Mouse (Mus musculus): ENCODE data around the gene Myh9.
"Not testable (repeated sequence)": the region's sequence is repeated elsewhere in the genome, so short reads cannot be mapped to it uniquely, and the experiment has no call there.

The Myh9 gene

DNA sequence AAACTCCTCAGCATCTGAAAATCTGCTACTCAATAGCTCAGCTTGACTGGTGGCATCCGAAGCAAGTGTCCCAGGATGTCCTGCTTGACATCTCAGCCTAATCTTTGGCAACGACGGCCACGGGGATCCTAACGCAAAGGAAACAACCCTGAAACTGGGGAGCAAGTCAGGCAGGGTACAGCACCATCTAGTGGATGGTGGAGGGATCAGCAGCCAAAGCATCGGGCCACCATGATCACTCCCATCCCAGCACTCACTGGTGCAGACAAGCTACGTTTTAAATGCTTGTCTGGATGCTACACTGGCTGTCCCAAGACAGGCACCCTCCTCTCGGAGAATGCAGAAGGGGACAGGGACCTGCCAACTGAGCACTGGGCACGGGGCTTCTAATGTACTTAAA, 85.1 kb downstream of the Myh9 start, which contains the start of gene Apol8:
TSS of gene Apol8 (minus strand) at position 156 of the 400 bp plus-strand sequence.
- DNase-seq (ENCODE audit: low read depth, low spot score), result peak; percentile 47

DNA sequence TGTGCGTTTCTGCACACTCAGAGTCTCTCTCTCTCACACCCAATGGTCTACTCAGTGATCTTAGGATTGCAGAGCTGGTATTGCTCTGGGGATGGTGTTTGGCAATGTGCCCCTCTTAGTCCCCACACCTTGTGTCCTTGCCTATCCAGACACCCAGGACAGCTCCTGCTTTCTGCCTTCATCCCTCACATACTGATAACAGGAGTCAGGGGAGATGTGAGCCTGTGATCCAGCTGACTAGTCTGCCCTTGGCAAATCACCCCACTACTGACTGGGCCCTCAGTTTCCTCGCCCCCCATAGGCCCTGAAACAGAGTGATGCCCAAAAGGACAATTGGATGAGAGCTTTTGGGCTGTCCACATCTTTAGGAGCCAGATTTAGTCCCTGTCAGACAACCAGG, 85.9 kb downstream of the Myh9 start:
- DNase-seq (ENCODE audit: low read depth, low spot score), result no peak

DNA sequence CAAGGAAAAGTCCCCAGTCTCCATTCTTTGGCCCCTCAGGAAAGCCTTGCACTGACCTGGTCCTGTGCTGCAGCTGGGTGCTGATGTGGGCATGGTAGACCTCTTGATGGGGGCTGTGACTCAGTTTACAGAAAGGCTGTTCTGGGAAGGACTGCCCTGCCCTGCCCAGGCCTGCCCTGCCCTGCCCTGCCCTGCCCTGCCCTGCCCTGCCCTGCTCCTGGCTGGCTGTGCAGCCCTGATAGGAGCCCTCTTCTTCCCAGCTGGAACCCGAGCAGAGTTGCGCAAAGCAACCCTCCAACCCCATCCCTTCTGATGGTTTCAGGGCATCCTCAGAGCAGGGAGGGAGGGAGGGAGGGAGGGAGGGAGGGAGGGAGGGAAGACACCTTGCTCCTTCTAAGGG, 86.8 kb downstream of the Myh9 start:
- no peak for DNase-seq (ENCODE audit: low read depth, low spot score)

DNA sequence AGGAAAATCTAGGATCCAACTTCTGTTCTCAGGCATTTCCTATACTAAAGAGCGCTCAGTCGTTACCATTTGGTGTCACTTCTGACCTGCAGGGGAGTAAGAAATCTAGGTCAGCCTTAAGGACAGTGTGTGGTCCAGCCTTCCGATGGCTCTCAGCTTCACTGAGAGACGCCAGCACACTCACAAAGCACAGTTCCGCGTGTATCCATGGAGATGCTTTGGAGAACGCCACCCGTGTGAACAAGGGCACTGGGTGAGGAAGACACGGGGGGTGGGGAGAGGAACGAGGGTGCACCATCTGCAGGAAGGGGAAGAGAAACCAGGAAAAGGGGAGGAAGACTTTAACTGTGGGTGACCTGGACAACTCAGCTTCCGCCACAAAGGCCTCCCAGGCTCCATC, 89.5 kb downstream of the Myh9 start:
- DNase-seq (ENCODE audit: low read depth, low spot score), result no peak

DNA sequence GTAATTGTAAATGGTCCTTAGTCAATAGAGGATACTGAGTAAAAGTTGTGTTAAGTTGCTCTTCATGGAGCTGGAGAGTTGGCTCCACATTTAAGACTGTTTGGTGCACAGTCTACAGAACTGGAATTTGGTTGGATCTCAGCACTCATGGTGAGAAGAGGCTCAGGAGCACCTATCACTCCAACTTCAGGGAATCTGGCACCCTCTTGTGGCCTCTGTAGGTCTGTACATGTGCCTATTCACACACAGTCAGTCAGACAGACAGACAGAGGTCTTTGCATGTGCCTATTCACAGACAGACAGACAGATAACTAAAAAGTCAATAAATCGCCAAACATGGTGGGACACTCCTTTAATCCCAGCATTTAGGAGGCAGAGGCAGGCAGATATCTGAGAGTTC, 91.5 kb downstream of the Myh9 start:
- no peak for DNase-seq (ENCODE audit: low read depth, low spot score)

DNA sequence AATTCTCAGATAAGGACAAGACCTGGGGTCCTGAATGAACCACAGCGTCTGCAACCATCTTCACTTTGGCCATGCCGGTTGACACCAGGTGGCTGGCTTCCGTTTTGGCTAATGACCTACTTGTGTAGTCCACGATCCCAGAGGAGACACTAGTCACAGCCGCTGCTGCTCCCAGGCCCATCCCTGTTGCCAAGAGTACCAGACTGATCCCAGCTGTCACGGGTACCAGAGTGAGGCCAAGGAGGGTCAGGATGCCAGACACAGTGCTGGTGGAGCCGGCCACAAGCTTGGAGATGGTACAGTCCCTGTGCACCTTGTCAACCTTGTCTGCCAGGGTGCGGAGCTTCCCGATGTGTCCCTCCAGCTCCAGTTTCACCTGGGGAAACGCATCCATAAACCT, 92.3 kb downstream of the Myh9 start:
- DNase-seq (ENCODE audit: low read depth, low spot score), result no peak

DNA sequence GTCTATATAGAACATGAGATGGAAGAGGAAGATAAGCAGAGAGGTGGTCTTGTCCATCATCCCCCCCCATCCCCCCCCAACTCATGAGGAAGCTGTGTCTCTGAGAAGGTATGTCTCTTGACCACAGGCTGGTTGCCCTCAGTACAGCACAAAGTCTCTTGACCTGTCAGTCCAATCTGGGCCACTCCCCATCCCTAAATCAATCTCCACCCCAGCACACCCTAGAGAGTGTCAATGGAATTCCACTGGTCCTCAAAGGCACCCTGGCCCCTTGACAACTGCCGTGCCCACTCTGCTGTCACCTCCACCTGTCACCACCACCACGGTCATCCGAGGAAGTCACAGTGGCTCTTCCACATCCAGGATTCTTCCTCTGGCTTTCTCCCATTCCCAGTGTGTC, 93.6 kb downstream of the Myh9 start:
- DNase-seq (ENCODE audit: low read depth, low spot score), result no peak

DNA sequence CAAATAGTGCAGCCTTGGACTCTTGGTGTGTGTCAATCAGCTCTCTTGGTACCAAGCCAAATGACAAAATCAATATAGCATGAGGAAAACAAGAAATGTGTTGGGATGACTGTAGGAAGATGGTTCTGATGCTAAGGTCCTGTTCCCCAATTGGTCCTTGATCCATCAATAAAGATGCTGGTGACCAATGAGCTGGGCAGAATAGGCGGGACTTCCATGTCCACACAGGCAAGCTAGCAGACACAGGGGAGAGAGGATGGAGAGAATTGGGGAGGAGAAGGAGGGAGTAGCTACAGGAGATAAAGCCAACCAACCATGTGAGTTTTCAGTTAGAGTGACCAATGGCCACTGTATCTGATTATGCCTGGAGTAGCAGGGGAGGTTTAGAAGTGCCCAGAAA, 95.6 kb downstream of the Myh9 start:
- no peak for DNase-seq (ENCODE audit: low read depth, low spot score)

DNA sequence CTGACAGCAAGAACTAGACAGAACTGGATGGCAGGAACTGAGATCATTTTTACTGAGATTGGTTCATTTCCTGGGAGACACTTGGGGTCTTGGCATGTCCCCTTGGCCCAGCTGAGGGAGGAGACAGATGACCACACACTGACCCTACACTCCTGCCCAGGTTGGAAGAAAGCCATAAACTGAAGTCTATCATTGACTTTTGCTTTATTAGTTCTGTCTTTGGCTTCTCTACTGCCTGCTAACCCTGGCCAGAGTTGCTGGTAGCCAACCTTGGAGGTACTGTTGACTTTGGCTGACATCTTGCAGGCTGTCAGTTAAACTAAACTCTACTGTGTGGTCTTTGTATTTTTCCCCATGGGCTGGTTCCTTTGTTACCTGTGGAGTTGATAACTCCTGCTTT, 96.9 kb downstream of the Myh9 start:
- no peak for DNase-seq (ENCODE audit: low read depth, low spot score)

DNA sequence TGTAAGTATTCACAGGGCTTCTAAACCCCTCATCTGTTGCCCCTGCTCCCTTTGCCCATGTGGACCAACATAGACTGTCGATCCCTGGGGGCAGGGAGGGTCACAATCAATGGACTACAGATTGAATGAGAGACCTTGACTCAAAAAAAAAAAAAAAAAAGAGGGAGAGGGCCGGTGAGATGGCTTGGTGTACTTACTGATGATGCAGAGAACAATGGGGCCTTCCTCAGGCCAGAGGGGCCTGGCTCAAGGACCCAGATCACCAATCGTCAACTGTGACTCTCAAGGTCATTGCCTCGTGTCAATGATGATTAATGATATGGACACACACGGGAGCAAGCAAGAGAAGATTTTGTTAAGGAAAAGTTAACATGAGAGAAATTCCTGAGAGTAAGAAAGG, 97.3 kb downstream of the Myh9 start:
- DNase-seq (ENCODE audit: low read depth, low spot score), result no peak

DNA sequence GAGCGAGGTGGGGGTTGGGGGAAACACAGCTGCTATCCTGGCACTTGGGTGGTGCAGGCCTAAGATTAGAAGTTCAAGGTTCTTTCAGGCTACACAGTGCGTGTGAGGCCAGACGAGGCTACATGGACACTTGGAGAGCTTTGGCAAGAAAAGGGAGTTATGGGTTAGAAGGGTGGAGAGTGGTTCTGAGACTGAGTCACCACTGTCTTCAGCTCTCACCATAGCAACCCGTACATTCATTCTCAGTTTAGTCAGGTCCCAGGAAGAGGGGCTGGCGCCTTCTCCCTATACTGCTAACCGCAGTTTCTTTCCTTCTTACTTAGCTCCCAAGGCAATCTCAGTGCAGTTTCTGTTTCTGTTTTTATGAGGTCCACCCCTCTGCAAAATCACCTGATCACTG, 100.4 kb downstream of the Myh9 start:
- not testable (repeated sequence) for DNase-seq (ENCODE audit: low read depth, low spot score)

DNA sequence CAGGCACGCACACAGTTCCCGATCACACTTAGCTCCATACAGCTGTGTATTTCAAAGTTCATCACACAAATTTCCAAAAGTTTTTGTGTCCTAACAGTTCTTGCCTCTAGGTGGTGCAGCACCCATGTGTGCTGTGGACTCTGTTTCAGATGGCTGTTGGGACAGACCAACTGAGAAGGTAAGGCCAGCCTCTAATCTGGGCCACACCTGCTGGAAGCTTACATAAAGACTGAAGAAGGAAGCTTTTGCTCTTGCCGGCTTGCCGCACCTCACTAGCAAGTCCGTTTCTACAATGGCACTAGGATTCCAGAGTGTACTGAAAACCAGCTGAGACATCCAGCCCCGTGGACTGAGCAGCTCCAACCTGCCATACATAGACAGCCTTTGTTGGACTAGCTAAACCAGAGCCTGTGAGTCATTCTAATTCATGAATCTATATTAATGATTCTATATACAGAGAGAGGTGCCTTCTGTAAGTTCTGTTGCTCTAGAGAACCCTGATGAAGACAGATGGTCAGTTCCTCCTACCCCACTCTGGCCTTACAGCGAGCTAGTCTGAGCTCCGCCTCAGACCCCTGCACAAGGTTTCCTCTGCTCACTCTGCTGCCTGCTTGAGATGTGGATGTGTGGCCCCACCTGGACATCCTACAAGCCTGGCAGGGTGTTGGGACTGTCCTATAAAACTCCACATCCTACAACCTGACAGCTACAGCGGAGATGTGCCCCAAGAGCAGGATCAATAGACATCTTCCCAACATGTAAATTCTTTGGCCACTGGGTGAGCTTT, 101.3 kb downstream of the Myh9 start:
- DNase-seq (ENCODE audit: low read depth, low spot score), result no peak

DNA sequence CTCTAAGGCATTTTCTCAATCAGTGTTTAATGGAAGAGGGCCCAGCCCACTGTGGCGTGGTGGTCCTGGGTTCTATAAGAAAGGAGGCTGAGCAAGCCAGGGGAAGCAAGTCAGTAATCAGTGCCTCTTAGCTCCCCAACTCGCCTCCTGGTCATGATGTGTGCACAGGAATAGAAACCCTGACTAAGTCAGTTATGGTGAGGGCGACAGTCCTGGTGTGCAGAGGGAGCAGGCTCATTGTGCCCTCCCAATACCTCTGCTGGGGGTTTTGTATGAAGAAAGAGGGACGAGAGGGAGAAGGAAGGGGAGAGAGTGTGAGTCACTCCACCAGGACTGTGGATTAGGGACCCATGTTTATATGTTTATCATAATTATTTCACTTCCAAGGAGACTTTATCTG, 108.1 kb downstream of the Myh9 start:
- DNase-seq (ENCODE audit: low read depth, low spot score), result not testable (repeated sequence)

DNA sequence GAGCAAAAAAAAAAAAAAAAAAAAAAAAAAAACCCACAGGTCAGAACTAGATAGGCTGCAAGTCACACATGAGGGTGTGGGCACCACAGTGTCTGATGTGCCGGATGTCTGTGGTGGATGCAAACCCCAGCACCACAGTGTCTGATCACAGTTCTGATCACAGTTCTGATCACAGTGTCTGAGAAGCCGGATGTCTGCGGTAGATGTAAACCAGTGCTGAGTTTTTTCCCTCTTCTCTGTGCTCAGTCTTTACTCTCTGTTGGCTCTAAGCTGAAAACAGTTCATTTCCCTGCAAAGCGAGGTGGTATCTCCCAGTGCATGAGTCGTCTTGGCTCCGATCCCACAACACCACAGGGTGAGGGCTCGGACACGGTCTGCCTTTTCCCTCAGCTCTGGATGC, 108.6 kb downstream of the Myh9 start:
- DNase-seq (ENCODE audit: low read depth, low spot score), result not testable (repeated sequence)

DNA sequence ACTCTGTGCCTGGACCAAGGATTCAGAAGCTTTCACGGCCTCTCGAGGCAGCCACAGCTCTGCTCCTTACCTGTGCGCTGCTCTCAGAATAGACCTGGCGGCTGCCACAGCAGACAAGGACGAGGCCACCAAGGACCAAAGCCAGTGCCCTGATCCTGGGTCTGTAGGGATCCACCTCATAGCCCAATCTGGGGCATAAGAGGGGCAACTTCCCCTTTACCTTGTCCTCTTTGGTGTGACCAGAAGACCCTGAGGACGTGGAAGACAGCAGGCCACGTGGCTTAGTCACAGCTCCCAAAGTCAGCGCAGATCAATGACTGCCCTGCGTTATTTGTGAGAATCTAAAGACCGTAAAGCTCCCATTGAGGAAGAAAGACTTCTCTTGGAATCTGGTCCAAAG, 109.1 kb downstream of the Myh9 start:
- not testable (repeated sequence) for DNase-seq (ENCODE audit: low read depth, low spot score)

DNA sequence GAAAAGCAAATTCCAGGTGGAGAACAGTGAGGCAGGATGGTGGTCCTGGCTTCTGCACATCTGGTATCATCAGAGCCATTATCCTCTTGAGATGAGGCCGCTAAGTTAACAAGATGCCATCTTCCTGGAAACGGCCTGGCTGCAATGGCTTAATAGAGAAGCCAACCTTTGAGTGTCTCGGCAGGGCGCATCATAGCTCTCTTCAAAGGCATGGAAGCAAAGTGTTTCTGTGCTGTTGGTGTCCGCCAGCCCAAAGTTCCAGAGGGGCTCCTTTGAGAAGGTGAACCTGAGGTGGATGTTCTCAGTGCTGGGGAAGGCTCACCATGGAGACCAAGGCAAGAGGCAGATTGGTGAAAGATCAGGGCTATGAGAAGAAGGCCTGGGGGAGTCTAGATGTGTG, 110.4 kb downstream of the Myh9 start:
- DNase-seq (ENCODE audit: low read depth, low spot score), result no peak

DNA sequence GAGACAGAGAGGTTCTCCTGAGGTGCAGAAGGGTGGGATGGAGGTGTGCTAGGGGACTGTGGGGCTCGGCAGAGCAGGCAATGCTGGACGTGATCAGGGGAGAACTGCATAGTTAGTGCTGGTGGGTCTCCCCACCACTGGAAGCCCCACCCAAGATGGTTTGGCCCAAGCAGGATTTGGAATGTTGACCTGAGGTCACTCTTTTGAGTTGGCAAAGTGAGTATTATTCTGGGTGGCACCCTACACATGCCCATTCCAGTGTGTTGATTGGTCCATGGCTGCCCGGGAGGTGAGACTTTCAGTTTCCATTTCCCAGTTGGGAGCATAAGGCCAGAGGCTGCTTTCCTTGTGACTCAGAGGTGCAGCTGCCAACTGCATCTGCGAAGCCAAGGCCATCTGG, 113.2 kb downstream of the Myh9 start, which contains the start of gene Apol9b:
TSS of gene Apol9b (plus strand) at position 301 of the 400 bp plus-strand sequence.
- not testable (repeated sequence) for DNase-seq (ENCODE audit: low read depth, low spot score)

DNA sequence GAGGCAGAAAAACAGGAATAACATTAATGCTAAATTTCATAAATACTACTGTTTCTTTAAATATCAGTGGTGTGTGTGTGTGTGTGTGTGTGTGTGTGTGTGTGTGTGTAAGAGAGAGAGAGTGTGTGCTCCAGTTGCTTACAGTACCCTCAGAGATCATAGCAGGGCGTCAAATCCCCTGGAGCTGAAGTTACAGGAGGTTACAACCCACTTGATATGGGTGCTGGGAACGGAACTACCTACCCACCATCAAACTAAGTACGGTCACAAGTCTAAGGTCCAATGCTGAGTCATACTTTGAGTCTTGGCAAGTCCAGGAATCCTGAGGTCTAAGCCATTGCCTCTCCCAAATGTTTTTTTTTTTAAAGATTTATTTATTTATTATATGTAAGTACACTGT, 114.2 kb downstream of the Myh9 start:
- not testable (repeated sequence) for DNase-seq (ENCODE audit: low read depth, low spot score)

DNA sequence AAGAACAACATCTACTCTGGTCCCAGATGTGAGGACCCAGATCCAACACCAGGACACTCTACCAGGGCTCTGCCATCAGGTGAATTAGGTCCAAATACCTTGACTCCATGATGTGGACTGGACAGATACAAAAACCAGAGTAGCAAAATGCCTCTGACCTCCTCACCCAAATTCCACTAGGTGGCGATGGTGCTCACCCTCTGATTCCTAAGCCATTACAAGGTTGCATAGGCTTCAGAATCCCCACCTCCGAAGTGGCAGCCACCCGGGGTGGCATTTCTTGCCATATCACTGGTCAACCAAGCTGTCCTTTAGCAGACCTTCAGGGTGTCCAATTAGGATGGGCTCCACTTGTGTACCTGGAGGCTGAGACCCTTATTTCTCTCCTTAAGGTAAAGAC, 114.8 kb downstream of the Myh9 start:
- DNase-seq (ENCODE audit: low read depth, low spot score), result not testable (repeated sequence)

DNA sequence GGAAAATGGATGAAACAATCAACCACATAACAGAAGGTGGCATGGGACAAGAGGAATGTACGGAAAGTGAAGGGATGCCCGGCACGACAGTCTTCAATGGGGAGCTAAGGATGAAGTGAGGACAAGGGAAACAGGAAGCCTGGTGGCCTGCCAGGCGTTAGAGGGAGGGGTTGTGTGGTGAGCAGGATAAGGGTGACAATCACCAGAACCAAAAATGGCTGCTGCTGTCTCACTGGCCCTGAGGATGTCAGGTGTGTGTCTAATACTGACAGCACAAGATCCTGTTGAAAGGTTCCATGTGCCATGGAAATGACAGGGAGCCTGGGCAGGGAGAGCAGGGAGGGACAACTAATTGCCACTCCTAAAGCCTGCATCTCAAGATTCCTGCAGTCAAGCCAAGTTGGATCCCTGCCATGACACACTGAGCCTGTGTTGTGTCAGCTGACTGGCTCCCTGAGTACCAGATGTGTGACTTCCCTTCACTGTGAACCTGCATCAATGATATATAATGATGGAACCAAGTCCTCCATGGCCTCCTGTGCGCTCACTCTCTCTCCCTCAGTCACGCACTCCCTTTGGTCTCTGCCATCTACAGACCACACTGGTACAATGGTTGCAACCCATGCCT, 116.5 kb downstream of the Myh9 start:
- not testable (repeated sequence) for DNase-seq (ENCODE audit: low read depth, low spot score)

DNA sequence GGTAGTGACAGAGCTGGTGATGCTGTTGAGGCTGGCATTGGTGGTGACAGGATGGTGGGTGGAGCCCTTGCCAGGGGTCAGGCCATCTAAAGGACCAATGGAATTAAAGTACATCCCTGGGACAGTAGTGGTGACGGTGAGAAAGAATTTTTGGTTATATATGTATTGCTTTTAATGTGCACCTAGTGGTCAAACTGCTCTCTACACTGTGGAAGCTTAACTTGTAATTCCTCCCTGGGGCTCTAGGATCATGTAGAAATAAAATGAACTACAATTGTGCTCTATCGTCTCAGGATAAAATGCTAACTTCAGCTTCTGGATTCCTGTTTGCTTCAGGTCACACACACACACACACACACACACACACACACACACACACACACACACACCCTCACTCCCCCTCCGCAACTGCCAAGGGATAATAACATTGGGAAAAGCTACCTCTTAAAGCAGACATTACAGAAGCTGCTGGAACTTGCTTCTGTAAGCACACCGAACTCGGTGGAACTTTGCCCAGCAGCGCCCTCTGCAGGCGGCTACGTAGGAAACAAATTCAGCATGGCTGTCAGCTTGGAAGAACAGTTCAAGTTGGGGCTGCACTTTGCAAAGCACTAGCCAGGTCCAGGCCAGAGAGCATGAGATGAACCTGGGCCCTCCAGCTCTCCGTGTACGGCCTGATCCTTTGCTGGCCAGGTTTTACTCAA, 117.6 kb downstream of the Myh9 start:
- not testable (repeated sequence) for DNase-seq (ENCODE audit: low read depth, low spot score)

DNA sequence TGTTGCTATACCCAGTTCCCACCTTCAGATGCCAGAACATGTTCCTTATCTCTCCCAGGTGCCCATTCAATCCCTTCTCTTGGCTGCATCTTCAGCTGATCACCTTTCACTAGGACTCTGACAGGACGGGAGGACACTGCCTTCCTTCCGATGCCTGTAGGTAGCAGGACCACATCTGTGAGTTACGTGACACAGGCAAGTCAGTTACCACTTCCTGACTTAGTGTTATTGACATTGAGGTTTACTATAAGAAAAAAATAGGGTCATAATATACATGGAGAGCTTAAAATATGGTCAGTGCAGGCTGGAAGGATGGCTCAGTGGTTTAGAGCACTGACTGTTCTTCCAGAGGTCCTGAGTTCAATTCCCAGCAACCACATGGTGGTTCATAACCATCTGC, 120.5 kb downstream of the Myh9 start:
- DNase-seq (ENCODE audit: low read depth, low spot score), result not testable (repeated sequence)

DNA sequence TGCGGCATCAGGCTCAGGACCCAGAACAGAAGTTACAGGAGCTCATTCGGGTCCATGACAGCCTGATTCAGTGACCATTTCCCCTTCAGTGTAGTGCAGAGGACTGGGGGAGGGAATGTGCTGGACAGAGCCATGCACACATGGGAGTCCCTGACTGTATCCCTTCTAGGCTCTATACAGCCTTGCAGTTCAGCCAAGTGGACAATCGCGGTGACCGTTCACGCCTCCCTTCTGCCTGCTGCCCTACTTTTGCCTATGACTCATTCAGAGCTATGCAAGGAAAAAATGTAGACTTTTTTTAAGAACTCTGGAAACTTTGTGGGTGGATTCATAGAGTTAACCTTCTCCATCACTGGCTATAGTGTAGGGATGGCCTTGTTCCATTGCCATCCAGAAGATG, 123.7 kb downstream of the Myh9 start:
- DNase-seq (ENCODE audit: low read depth, low spot score), result not testable (repeated sequence)
